Mouse (Mus musculus) right cerebral cortex, postnatal 25 days (tissue): Measurements from ENCODE around the gene Baiap2l2.

Experiments
- DNase-seq: peaks from one replicate; pipeline ENCODE4 v3.0.0; 2022

Baiap2l2 gene

DNA sequence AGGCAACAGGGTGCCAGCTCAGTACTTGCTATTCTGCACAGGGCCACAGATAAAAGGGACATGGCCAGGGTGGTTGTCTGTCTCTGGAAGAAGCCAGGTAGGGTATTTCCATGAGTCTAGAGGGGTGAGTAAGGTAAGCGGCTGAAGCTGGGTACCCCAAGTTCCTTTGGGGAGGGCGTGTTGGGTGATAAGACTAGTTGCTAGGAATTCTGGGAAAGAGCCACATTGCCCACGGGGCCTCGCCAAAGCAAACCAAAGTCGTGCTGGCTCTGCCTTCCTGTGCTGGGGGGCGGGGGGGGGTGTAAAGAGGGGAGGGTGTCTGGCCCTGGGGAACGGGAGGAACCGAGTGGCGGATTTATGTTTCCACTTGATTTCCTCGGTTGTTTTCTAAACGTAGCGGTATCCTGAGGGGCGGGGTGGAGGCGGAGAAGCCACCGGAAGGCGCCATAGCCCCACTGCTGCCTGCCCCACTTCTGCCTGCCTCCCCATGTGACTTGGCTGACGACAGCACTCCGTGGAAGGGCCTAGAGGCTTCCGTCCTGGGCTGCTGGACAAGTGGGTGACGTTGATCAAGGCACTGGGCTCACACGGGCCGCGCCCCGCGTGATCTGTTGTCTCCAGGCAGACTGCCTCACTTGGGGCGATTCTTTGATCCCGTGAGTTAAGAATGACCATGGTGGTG lies 76.4 kb downstream of the Baiap2l2 start:
- no peak for DNase-seq

DNA sequence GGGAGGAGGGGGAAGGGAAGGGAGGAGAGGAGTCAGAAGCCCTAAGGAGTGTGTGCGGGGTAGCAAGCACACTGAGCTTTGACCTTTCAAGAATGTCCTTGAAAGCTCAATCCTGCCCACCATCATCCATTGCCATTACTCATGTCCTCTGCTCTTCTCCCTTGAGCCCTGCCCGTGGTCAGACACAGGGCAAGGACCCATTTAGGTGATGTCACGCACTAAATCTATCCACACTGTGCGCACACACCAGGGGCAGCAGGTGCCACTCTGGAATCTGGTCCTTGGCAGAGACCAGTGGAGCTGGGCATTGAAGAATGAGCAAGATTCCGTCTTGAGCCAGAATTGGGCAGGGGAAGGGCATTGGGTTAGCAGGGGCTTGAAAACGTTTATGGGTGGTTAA lies 77.1 kb downstream of the Baiap2l2 start:
- DNase-seq, result no peak
